Mouse (Mus musculus) adrenal gland, postnatal 25 days (tissue): ENCODE measurements around the gene Gm13691. TPM values are rescaled to one million over a fixed set of nuclear protein-coding genes. Genes with fewer than 3 reads are reported as not detected.
"Not testable (repeated sequence)": the region's sequence is repeated elsewhere in the genome, so short reads cannot be mapped to it uniquely, and the experiment has no call there.

Source experiments
- DNase-seq: peaks from one replicate; pipeline ENCODE4 v3.0.0; 2021; ENCODE audit warnings: mixed read lengths
- total RNA-seq: library from RNA; stranded (reverse); gene quantifications from 2 replicates; pipeline ENCODE4 v1.2.3, GENCODE M21; 2021

Gene Gm13691
- total RNA-seq, 1 experiment from 2014 or later: 2.0 TPM

- no peak for DNase-seq
These were observed 45.6 kb downstream of the Gm13691 start for GRCm38 (mm10) chr2:84035997-84036396.

DNA sequence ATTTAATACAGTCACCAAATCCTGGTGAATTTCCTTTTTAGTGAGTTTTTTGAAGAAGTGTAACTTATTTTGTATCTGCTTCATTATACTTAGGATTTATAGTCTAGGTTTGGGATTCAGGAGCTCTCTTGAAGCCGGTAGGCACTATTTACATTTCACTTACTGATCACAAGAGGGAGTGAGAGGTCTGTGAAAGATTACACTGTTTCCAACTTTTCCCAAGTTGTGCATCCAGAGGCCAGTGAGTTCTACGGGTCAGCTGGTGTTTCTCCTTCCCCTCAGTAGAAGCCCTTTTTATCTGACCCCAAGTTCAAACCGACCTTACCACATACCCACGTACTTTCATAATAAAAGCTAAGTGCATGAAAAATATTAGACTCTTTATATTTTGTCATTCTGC, 47.0 kb downstream of the Gm13691 start:
- no peak for DNase-seq

- DNase-seq: not testable (repeated sequence)
These were observed 47.6 kb downstream of the Gm13691 start for GRCm38 (mm10) chr2:84037943-84038342.

DNA sequence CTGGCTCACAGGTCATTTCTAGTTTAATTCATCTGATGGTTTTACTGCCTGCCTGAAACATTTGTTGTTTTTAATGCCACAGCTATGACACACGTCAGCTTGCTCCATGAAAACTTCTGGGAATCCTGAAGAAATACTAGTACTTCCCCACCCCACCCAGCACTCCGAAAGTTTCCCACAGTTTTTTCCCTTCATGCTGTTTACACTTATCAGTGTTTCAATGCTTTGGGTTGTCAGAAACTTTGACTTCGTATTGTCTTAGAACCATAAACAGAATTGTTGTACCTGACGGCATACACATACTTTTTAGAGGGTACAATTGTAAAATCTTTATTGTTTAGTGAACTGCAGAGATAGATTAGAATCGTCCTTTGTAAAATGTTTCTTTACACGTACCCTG, 48.9 kb downstream of the Gm13691 start:
- no peak for DNase-seq

Other genes starting within 250 kb of the Gm13691 start
- 3.9 and 5.7 TPM in 2 replicates for gene Fam171b, start 177.9 kb upstream of the Gm13691 start, total RNA-seq
- gene Zswim2, start 49.3 kb upstream of the Gm13691 start, total RNA-seq: not detected in 2 replicates
- gene Gm13698, start 34.9 kb upstream of the Gm13691 start, total RNA-seq: 1.9 and 2.0 TPM in 2 replicates
- gene Gm13693, start 29.1 kb upstream of the Gm13691 start, total RNA-seq: 1.9 and 2.0 TPM in 2 replicates
- not detected in 2 replicates for gene Gm13695, start 23.2 kb upstream of the Gm13691 start, total RNA-seq
- 1.9 and 2.0 TPM in 2 replicates for gene Gm13696, start 17.4 kb upstream of the Gm13691 start, total RNA-seq
- gene Gm13694, start 11.6 kb upstream of the Gm13691 start, total RNA-seq: 1.9 and 2.0 TPM in 2 replicates
- gene Gm13697, start 5.8 kb upstream of the Gm13691 start, total RNA-seq: 1.9 and 2.0 TPM in 2 replicates